Mouse (Mus musculus) forebrain, postnatal 0 days (tissue): Measurements from ENCODE around the gene Slc16a12. TPM values are rescaled to one million over a fixed set of nuclear protein-coding genes. Genes with fewer than 3 reads are reported as not detected.
A peak's percentile ranks its signal among the peaks of the same experiment; 100 is the strongest.

ENCODE experiments used
- ATAC-seq: fragments of 200-750 bp; cut with Nextera tagmentation; 2 replicates; pipeline ENCODE4 v1.8.0; 2017; ENCODE audit warnings: mild to moderate bottlenecking, moderate library complexity
- DNase-seq: peaks from one replicate; pipeline ENCODE4 v3.0.0-alpha.2; 2015
- H3K27ac ChIP-seq: fragments of 300-500 bp; sonication (generic); 2 replicates; pipeline ENCODE4 v1.5.1; 2014; ENCODE audit warnings: low read depth, mild to moderate bottlenecking, antibody characterized with exemption, low read length, moderate library complexity, mixed read lengths
- H3K27me3 ChIP-seq: fragments of 300-500 bp; sonication (generic); 2 replicates; pipeline ENCODE4 v1.6.1; 2014; ENCODE audit warnings: mild to moderate bottlenecking, low read length, mixed read lengths; ENCODE audit not compliant: insufficient read depth
- H3K36me3 ChIP-seq: fragments of 300-500 bp; sonication (generic); 2 replicates; pipeline ENCODE4 v1.6.1; 2014; ENCODE audit warnings: mild to moderate bottlenecking, moderate library complexity; ENCODE audit not compliant: insufficient read depth
- H3K4me1 ChIP-seq: fragments of 300-500 bp; sonication (generic); 2 replicates; pipeline ENCODE4 v1.6.1; 2014; ENCODE audit warnings: antibody characterized with exemption; ENCODE audit not compliant: insufficient read depth
- H3K4me2 ChIP-seq: fragments of 300-500 bp; sonication (generic); 2 replicates; pipeline ENCODE4 v1.6.1; 2014; ENCODE audit warnings: low read depth, mild to moderate bottlenecking, moderate library complexity
- H3K4me3 ChIP-seq: fragments of 300-500 bp; sonication (generic); 2 replicates; pipeline ENCODE4 v1.5.1; 2014; ENCODE audit warnings: low read depth, low read length, mixed read lengths
- H3K9ac ChIP-seq: fragments of 300-500 bp; sonication (generic); 2 replicates; pipeline ENCODE4 v1.6.1; 2014; ENCODE audit warnings: mild to moderate bottlenecking
- H3K9me3 ChIP-seq: fragments of 300-500 bp; sonication (generic); 2 replicates; pipeline ENCODE4 v1.6.1; 2016; ENCODE audit warnings: low read length
- CTCF ChIP-seq: sonication (generic); IDR thresholded peaks from 2 replicates; pipeline ENCODE4 v1.5.1; 2016; ENCODE audit warnings: antibody characterized with exemption, control low read depth, low read depth
- WGBS: fragments of 180-500 bp; shearing (Covaris S2); extraction: QIAGEN DNeasy Blood & Tissue Kit; methylation state at CpG from one replicate; pipeline ENCODE4 v1.1.7; 2014; 5-methylcytosine and 5-hydroxymethylcytosine counted together
- polyA plus RNA-seq: library from polyadenylated mRNA; unstranded; fragments of >200 nt; fragmentation: Nextera tagmentation; extraction: Ambion mirVana; gene quantifications from 2 replicates; pipeline ENCODE4 v1.2.1, GENCODE M21; 2015
- total RNA-seq: library from RNA; depleted of rRNA; stranded (reverse); fragments of >200 nt; gene quantifications from 2 replicates; pipeline ENCODE4 v1.2.3, GENCODE M21; 2014

The Slc16a12 gene
- total and polyA plus RNA-seq, 2 experiments from 2014 or later, result 2.8 to 3.1 TPM

- no peaks in the 10 kb centered on the region for H3K4me1 ChIP-seq
- H3K9me3 ChIP-seq, result no peaks in the 10 kb centered on the region
- H3K36me3 ChIP-seq, result no peaks in the 10 kb centered on the region
- ATAC-seq (no peak), DNase-seq (no peak)
- 85% methylated on average over 3 of the region's 3 CpGs for WGBS
- no peak overlapping the region for H3K4me2 ChIP-seq
- H3K4me3 ChIP-seq, result no peak overlapping the region
- TF ChIP-seq CTCF, result no peak
- no peak overlapping the region for H3K9ac ChIP-seq
- H3K27ac ChIP-seq, result no peak overlapping the region
- no peaks in the 10 kb centered on the region for H3K27me3 ChIP-seq
Measured at GRCm38 (mm10) chr19:34729505-34729904, 17.6 kb downstream of the Slc16a12 start.

- no peaks in the 10 kb centered on the region for H3K36me3 ChIP-seq
- H3K9me3 ChIP-seq, result no peaks in the 10 kb centered on the region
- WGBS, result 49% methylated on average over 1 of the region's 1 CpGs
- no peaks in the 10 kb centered on the region for H3K27me3 ChIP-seq
- H3K4me3 ChIP-seq, result no peak overlapping the region
- no peak for TF ChIP-seq CTCF
- peak; percentile 9 for DNase-seq
- H3K9ac ChIP-seq, result no peak overlapping the region
- H3K27ac ChIP-seq, result no peak overlapping the region
- H3K4me2 ChIP-seq, result no peak overlapping the region
- H3K4me1 ChIP-seq, result no peaks in the 10 kb centered on the region
- ATAC-seq, result peak; percentile 58
Measured at GRCm38 (mm10) chr19:34726254-34726962, 20.7 kb downstream of the Slc16a12 start.

- H3K4me3 ChIP-seq, result no peak overlapping the region
- ATAC-seq (no peak), DNase-seq (no peak)
- H3K9me3 ChIP-seq, result no peaks in the 10 kb centered on the region
- no peak overlapping the region for H3K27ac ChIP-seq
- H3K4me1 ChIP-seq, result no peaks in the 10 kb centered on the region
- H3K4me2 ChIP-seq, result no peak overlapping the region
- 91% methylated on average over 5 of the region's 5 CpGs for WGBS
- no peak for TF ChIP-seq CTCF
- no peaks in the 10 kb centered on the region for H3K27me3 ChIP-seq
- no peak overlapping the region for H3K9ac ChIP-seq
- no peaks in the 10 kb centered on the region for H3K36me3 ChIP-seq
Measured at GRCm38 (mm10) chr19:34725418-34725817, 21.7 kb downstream of the Slc16a12 start.

- no peak overlapping the region for H3K9ac ChIP-seq
- no peaks in the 10 kb centered on the region for H3K9me3 ChIP-seq
- TF ChIP-seq CTCF, result no peak
- H3K36me3 ChIP-seq, result no peaks in the 10 kb centered on the region
- no peaks in the 10 kb centered on the region for H3K27me3 ChIP-seq
- no peak overlapping the region for H3K4me3 ChIP-seq
- WGBS, result 85% methylated on average over 4 of the region's 4 CpGs
- no peak overlapping the region for H3K4me2 ChIP-seq
- ATAC-seq (no peak), DNase-seq (no peak)
- no peaks in the 10 kb centered on the region for H3K4me1 ChIP-seq
- H3K27ac ChIP-seq, result no peak overlapping the region
Measured at GRCm38 (mm10) chr19:34724598-34724997, 22.5 kb downstream of the Slc16a12 start.

- no peaks in the 10 kb centered on the region for H3K9me3 ChIP-seq
- no peak for ATAC-seq
Measured at GRCm38 (mm10) chr19:34722541-34722940, 24.5 kb downstream of the Slc16a12 start.

GRCm38 (mm10) chr19:34720130-34720529, 27.0 kb downstream of the Slc16a12 start:
- Histone ChIP-seq H3K9ac (no peak overlapping the region), H3K4me2 (no peak overlapping the region), H3K4me1 (no peaks in the 10 kb centered on the region), H3K4me3 (no peak overlapping the region), H3K27me3 (no peaks in the 10 kb centered on the region), H3K36me3 (no peaks in the 10 kb centered on the region), H3K27ac (no peak overlapping the region), H3K9me3 (no peaks in the 10 kb centered on the region)
- DNase-seq, result no peak
- TF ChIP-seq CTCF, result no peak
- no peak for ATAC-seq

More at GRCm38 (mm10) chr19:34722541-34722940, 24.5 kb downstream of the Slc16a12 start:
- no peak for DNase-seq
- Histone ChIP-seq H3K4me2 (no peak overlapping the region), H3K4me3 (no peak overlapping the region), H3K27me3 (no peaks in the 10 kb centered on the region), H3K27ac (no peak overlapping the region), H3K9ac (no peak overlapping the region), H3K36me3 (no peaks in the 10 kb centered on the region), H3K4me1 (no peaks in the 10 kb centered on the region)
- TF ChIP-seq CTCF, result no peak
- 81% methylated on average over 3 of the region's 3 CpGs for WGBS

- H3K4me1 ChIP-seq, result no peaks in the 10 kb centered on the region
- no peak overlapping the region for H3K27ac ChIP-seq
- no peak overlapping the region for H3K4me3 ChIP-seq
- TF ChIP-seq CTCF, result no peak
- no peaks in the 10 kb centered on the region for H3K9me3 ChIP-seq
- H3K27me3 ChIP-seq, result no peaks in the 10 kb centered on the region
- DNase-seq (no peak), ATAC-seq (no peak)
- H3K36me3 ChIP-seq, result no peaks in the 10 kb centered on the region
- 86% methylated on average over 5 of the region's 5 CpGs for WGBS
- no peak overlapping the region for H3K9ac ChIP-seq
- H3K4me2 ChIP-seq, result no peak overlapping the region
Measured at GRCm38 (mm10) chr19:34718963-34719362, 28.1 kb downstream of the Slc16a12 start.
